Mouse (Mus musculus) bone marrow macrophage, adult 2 months (primary cell): Measurements from ENCODE around the gene Srms.

ENCODE experiments used
- CTCF ChIP-seq: IDR thresholded peaks from 2 replicates; pipeline ENCODE4 v1.5.1; 2012; ENCODE audit warnings: low read depth, mild to moderate bottlenecking, low read length, moderate library complexity
- POLR2A ChIP-seq: IDR thresholded peaks from 2 replicates; pipeline ENCODE4 v1.6.1; 2012; ENCODE audit warnings: mild to moderate bottlenecking, low read depth, low read length, borderline replicate concordance

- TF ChIP-seq POLR2A (no peak), CTCF (no peak)
Observed at GRCm38 (mm10) chr2:181156248-181157121, 56.5 kb downstream of the Srms start, which contains the start of gene Eef1a2.
